Mouse (Mus musculus) embryonic facial prominence, embryonic 14.5 days (tissue): Measurements from ENCODE around the gene Bri3bp. TPM values are rescaled to one million over a fixed set of nuclear protein-coding genes. Genes with fewer than 3 reads are reported as not detected.

Source experiments
- ATAC-seq: fragments of 200-750 bp; cut with Nextera tagmentation; 2 replicates; pipeline ENCODE4 v1.8.0; 2017; ENCODE audit warnings: low read depth, moderate number of reproducible peaks, moderate TSS enrichment
- DNase-seq: peaks from one replicate; pipeline ENCODE4 v3.0.0-alpha.2; 2015; ENCODE audit warnings: low spot score
- H3K27ac ChIP-seq: fragments of 300-500 bp; sonication (generic); replicated peaks from 2 replicates; pipeline ENCODE4 v1.5.1; 2014; ENCODE audit warnings: low read depth, mild to moderate bottlenecking, low read length, moderate library complexity
- H3K27me3 ChIP-seq: fragments of 300-500 bp; sonication (generic); replicated peaks from 2 replicates; pipeline ENCODE4 v1.6.1; 2014; ENCODE audit warnings: low read length; ENCODE audit not compliant: control insufficient read depth, insufficient read depth
- H3K36me3 ChIP-seq: fragments of 300-500 bp; sonication (generic); 2 replicates; pipeline ENCODE4 v1.6.1; 2014; ENCODE audit warnings: low read length, mixed read lengths; ENCODE audit not compliant: control insufficient read depth, insufficient read depth
- H3K4me1 ChIP-seq: fragments of 300-500 bp; sonication (generic); 2 replicates; pipeline ENCODE4 v1.6.1; 2014; ENCODE audit warnings: antibody characterized with exemption, low read length; ENCODE audit not compliant: control insufficient read depth, insufficient read depth
- H3K4me2 ChIP-seq: fragments of 300-500 bp; sonication (generic); 2 replicates; pipeline ENCODE4 v1.6.1; 2014; ENCODE audit warnings: low read depth, mild to moderate bottlenecking, low read length, moderate library complexity, mixed read lengths
- H3K4me3 ChIP-seq: fragments of 300-500 bp; sonication (generic); 2 replicates; pipeline ENCODE4 v1.5.1; 2014; ENCODE audit warnings: low read depth, mild to moderate bottlenecking, low read length
- H3K9ac ChIP-seq: fragments of 300-500 bp; sonication (generic); 2 replicates; pipeline ENCODE4 v1.6.1; 2014; ENCODE audit warnings: low read depth, mild to moderate bottlenecking, low read length, moderate library complexity, mixed read lengths
- H3K9me3 ChIP-seq: fragments of 300-500 bp; sonication (generic); 2 replicates; pipeline ENCODE4 v1.6.1; 2016; ENCODE audit warnings: low read length; ENCODE audit not compliant: control insufficient read depth
- WGBS: fragments of 180-500 bp; shearing (Covaris S2); extraction: QIAGEN DNeasy Blood & Tissue Kit; methylation state at CpG from one replicate; pipeline ENCODE4 v1.1.7; 2014; 5-methylcytosine and 5-hydroxymethylcytosine counted together
- polyA plus RNA-seq: library from polyadenylated mRNA; unstranded; fragments of >200 nt; fragmentation: Nextera tagmentation; extraction: Ambion mirVana; gene quantifications from 2 replicates; pipeline ENCODE4 v1.2.1, GENCODE M21; 2014

Gene Bri3bp
- polyA plus RNA-seq, 1 experiment from 2014 or later: 28.8 TPM

DNA sequence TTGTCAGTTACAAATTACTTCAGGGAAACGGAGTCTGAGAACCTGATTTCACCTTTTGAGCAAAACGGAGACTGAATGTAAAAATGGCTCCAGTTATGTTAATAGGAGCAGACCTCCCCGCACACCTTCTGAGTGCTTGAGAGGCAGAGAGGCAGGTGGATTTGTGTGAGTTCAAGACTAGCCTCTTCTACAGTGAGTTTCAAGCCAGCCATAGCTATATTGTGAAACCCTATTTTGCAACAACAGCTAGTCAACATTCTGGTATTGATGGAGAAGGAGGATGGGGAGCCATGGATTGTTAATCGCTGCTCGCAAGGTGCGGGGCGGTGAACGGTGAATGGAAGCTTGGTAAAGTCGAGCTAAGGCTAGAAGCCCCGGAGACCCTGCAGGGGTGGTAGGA is 38.9 kb upstream of the Bri3bp start:
- no peaks in the 10 kb centered on the region; the same call in 1 of the 2 replicates for H3K27me3 ChIP-seq
- peaks cover 6% of the 10 kb centered on the region; the same call in 1 of the 2 replicates for H3K4me1 ChIP-seq
- no peak overlapping the region for H3K9ac ChIP-seq
- no peak overlapping the region for H3K27ac ChIP-seq
- no peak overlapping the region for H3K4me3 ChIP-seq
- H3K36me3 ChIP-seq: no peaks in the 10 kb centered on the region
- no peak for ATAC-seq
- no peak for DNase-seq
- H3K9me3 ChIP-seq: no peaks in the 10 kb centered on the region
- 52% methylated on average over 10 of the region's 10 CpGs for WGBS
- no peak overlapping the region for H3K4me2 ChIP-seq

DNA sequence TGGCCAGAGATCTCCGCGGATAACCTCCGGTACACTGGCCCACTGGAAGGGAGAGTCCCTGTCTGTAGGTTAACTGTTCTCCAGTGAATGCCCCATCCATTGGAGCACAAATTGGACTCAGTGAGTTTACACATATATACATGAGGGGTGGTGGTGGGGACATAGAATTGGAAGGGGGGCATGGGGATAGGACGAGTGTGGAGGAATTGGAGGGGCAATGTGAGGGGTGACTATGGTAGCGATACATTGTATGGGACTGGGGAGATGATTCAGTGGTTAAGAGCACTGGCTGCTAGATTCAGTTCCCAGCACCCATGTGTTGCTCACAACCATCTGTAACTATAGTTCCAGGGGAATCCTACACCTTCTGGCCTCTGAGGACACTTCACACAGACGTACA is 38.4 kb upstream of the Bri3bp start:
- Histone ChIP-seq H3K9ac (no peak overlapping the region), H3K9me3 (no peaks in the 10 kb centered on the region), H3K36me3 (no peaks in the 10 kb centered on the region), H3K27ac (no peak overlapping the region), H3K27me3 (no peaks in the 10 kb centered on the region; the same call in 1 of the 2 replicates), H3K4me2 (no peak overlapping the region), H3K4me1 (peaks cover 6% of the 10 kb centered on the region; the same call in 1 of the 2 replicates), H3K4me3 (no peak overlapping the region)
- DNase-seq (no peak), ATAC-seq (no peak)
- WGBS: 61% methylated on average over 6 of the region's 6 CpGs

DNA sequence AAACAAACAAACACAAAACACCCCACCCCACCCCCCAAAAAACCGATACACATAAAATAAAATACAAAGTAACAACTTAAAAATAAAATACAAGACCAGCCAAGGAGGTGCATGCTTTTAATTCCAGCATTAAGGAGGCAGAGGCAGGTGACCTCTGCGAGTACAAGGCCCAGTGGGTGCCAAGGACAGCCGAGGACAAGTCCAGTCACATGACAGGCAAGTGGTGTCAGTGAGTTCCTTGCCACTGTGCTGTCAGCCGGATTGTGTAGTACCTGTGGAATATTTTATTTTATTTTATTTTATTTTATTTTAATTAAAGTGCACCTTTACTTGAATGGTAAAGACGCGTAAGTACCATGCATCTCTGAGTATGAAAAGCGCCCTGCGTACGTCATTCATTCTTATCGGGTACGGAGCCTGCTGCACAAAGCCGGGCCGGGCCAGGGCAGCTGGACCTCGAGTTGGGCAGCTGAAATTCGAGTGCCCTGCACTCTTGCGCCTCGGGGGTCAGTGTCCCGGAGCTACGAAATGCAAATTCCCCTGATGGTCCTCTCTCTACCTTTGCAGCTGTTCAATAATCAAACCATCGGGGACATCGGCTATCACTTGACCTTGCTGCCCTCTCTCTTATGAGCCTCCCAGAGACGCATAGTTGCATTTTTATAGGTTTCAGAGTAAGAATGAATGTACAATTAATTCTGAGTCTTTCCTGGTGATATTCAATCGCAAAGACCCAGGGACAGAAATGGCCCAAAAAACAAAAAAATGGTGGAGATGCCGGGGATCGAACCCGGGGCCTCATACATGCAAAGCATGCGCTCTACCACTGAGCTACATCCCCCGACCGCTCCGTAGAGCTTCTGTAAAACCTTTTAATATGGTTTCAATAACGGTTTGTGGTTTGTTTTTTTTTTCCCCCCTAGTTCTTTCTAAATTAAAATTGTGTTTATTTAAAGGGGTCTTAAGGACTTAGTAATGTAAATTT is 37.6 kb upstream of the Bri3bp start:
- H3K27me3 ChIP-seq: no peaks in the 10 kb centered on the region; the same call in 1 of the 2 replicates
- H3K4me3 ChIP-seq: peak overlapping the region; percentile 67
- peaks cover 6% of the 10 kb centered on the region; the same call in 1 of the 2 replicates for H3K4me1 ChIP-seq
- H3K36me3 ChIP-seq: no peaks in the 10 kb centered on the region
- WGBS: 12% methylated on average over 31 of the region's 31 CpGs
- ATAC-seq (no peak; the same call in 1 of the 2 replicates), DNase-seq (peak; percentile 75)
- H3K27ac ChIP-seq: no peak overlapping the region
- H3K9ac ChIP-seq: peak overlapping the region; percentile 55
- no peaks in the 10 kb centered on the region for H3K9me3 ChIP-seq
- peak overlapping the region; percentile 66 for H3K4me2 ChIP-seq

GRCm38 (mm10) chr5:125404536-125404902 is 36.8 kb upstream of the Bri3bp start:
- Histone ChIP-seq H3K4me2 (peak overlapping the region; percentile 66), H3K4me3 (peak overlapping the region; percentile 67), H3K4me1 (peaks cover 6% of the 10 kb centered on the region; the same call in 1 of the 2 replicates), H3K9ac (peak overlapping the region; percentile 74), H3K27me3 (no peaks in the 10 kb centered on the region; the same call in 1 of the 2 replicates), H3K27ac (peak overlapping the region; percentile 86), H3K9me3 (no peaks in the 10 kb centered on the region), H3K36me3 (no peaks in the 10 kb centered on the region)
- 3% methylated on average over 7 of the region's 7 CpGs for WGBS
- ATAC-seq (no peak), DNase-seq (peak; percentile 46)

DNA sequence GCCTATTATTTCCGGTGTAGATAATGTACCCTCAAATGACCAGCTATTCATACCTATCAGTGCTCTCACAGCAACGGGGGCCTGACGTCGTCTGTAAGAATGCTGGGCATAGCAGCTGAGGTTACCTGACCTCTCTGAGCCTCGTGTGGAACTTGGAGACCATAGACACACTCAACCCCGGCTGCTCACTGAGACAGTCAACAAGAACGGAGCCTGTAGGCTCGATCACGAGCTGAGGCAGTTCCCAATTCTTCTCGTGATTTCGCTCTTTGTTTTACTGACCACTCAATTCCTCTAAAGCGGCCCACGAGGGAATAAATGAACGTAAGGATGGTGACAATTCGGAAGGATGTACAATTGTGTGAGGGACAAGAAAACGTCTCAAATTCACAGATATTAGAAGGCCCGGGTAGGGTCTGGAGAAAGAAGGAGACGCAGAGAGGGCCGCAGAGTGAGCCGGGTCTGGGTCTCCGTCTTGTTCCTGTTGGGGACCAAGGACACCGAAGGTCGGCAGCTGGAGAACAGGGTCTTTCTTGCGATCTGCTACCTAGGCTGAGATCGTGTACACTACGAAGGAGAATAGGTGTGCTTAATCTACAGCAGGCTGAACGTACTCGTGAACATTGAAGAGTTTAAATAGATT is 36.3 kb upstream of the Bri3bp start:
- no peaks in the 10 kb centered on the region; the same call in 1 of the 2 replicates for H3K27me3 ChIP-seq
- ATAC-seq (peak; percentile 31; the same call in 1 of the 2 replicates), DNase-seq (peak; percentile 88)
- H3K4me3 ChIP-seq: peak overlapping the region; percentile 67
- H3K9ac ChIP-seq: peak overlapping the region; percentile 74
- H3K9me3 ChIP-seq: no peaks in the 10 kb centered on the region
- peaks cover 8% of the 10 kb centered on the region; the same call in 1 of the 2 replicates for H3K4me1 ChIP-seq
- peak overlapping the region; percentile 86 for H3K27ac ChIP-seq
- under 1% methylated on average over 28 of the region's 28 CpGs for WGBS
- no peaks in the 10 kb centered on the region for H3K36me3 ChIP-seq
- peak overlapping the region; percentile 66 for H3K4me2 ChIP-seq

DNA sequence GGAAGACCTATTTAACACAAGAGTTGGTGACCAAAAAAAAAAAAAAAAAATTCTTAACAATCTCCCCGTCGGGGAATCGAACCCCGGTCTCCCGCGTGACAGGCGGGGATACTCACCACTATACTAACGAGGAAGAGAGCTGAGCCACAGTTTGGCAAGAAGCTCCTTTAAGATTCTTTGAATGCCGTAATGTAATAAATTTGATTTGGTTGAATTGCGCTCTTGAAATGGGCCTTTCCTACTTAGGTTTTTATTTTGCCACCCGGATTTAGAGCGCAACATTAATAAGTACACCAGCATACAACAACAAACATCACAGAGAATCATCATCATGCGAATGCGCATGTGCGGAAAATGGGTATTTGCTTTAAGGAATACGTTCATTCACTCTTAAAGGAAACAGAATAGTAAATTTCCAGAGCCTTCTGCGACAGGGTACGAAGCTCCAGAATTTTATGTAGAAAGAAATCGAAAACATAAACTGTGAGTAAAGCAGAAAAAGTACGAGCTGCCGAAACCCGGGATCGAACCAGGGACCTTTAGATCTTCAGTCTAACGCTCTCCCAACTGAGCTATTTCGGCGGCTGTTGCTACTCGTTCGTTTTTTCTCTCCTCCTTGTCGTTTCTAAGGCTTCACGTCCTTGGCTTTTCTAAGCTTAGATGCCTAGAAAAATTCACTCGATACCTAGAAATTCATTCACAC is 35.7 kb upstream of the Bri3bp start:
- Histone ChIP-seq H3K4me1 (peaks cover 9% of the 10 kb centered on the region; the same call in 1 of the 2 replicates), H3K27ac (peak overlapping the region; percentile 86), H3K4me3 (peak overlapping the region; percentile 67), H3K9ac (peak overlapping the region; percentile 74), H3K4me2 (peak overlapping the region; percentile 74), H3K9me3 (no peaks in the 10 kb centered on the region), H3K36me3 (no peaks in the 10 kb centered on the region), H3K27me3 (no peaks in the 10 kb centered on the region; the same call in 1 of the 2 replicates)
- DNase-seq (peak; percentile 87), ATAC-seq (peak; percentile 65)
- WGBS: under 1% methylated on average over 31 of the region's 31 CpGs

DNA sequence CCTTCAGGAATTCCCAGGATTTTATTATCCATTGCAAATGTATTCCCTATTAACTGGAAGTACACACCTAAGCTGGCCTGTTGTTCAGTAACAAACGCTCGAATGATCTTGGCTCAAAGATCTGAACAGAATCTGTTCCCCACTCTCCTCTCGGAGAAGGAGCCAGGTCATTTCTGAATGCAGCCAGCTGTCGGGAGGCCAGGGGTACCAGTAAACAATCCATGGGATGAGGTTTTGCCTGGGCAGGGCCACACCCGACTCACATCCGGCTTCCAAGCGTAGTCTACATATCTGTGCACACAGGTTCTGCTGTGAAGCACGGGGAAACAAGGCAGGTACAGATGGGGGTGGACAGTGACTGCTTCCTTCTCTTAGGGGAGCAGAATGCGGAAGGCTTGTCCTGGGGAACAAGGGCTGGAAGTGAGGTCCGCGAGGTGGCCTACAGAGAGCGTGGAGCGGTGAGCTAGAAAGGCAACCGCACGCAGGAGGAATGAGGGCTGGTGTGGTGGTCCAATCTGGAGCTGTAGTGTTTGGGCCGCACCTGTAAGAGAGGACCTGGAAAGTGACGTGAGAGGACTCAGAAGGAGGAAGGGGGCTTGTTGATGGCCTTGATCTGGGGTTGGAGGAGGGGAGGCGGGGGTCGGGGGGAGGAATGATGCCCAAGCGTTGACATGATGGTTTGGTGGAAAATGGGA is 34.9 kb upstream of the Bri3bp start:
- peak overlapping the region; percentile 74 for H3K9ac ChIP-seq
- H3K9me3 ChIP-seq: no peaks in the 10 kb centered on the region

More for the DNA sequence above, 34.9 kb upstream of the Bri3bp start:
- Histone ChIP-seq H3K4me3 (peak overlapping the region; percentile 67), H3K4me1 (peaks cover 9% of the 10 kb centered on the region; the same call in 1 of the 2 replicates), H3K27me3 (no peaks in the 10 kb centered on the region; the same call in 1 of the 2 replicates), H3K36me3 (no peaks in the 10 kb centered on the region), H3K27ac (peak overlapping the region; percentile 86), H3K4me2 (peak overlapping the region; percentile 74)
- DNase-seq: peak; percentile 71
- 3% methylated on average over 20 of the region's 20 CpGs for WGBS
- ATAC-seq: peak; percentile 23; the same call in 1 of the 2 replicates
